26 mouse cellular contexts compared by ENCODE assay signal in genomic region chr7:123248166-123248565, GRCm38 (mm10). TPM values are rescaled to one million over a fixed set of nuclear protein-coding genes. Genes with fewer than 3 reads are reported as not detected.
DNase-seq lines count a peak whose midpoint lies in the region; ATAC-seq and TF ChIP-seq lines count a peak whose summit lies in the region.
"Had no signal": no experiment of that assay in that cellular context is flagged by ENCODE, and none has a peak within 500 bp of the region (broad histone marks: within the 10 kb centered on the region; RNA-seq: fewer than 3 reads in every experiment).

No protein-coding gene starts in this region.

- no peak overlapping the region for H3K9ac ChIP-seq in intestine, postnatal 0 days (ENCODE audit: low read depth, low read length)
- H3K9ac ChIP-seq in intestine, embryonic 16.5 days (ENCODE audit: low read depth, low read length): no peak overlapping the region
- H3K9ac ChIP-seq: embryonic facial prominence, embryonic 13.5 days; embryonic facial prominence, embryonic 15.5 days; forebrain, embryonic 12.5 days had no signal

- no peaks in the 10 kb centered on the region for H3K9me3 ChIP-seq in intestine, postnatal 0 days (ENCODE audit: control insufficient read depth)
- no peaks in the 10 kb centered on the region for H3K9me3 ChIP-seq in intestine, embryonic 16.5 days (ENCODE audit: control insufficient read depth, low read length)
- no peaks in the 10 kb centered on the region for H3K9me3 ChIP-seq in midbrain, embryonic 10.5 days (replicated peaks)
- H3K9me3 ChIP-seq: embryonic facial prominence, embryonic 13.5 days; embryonic facial prominence, embryonic 15.5 days; forebrain, embryonic 10.5 days; forebrain, embryonic 12.5 days; G1E had no signal

- 32% methylated on average over 2 of the region's 2 CpGs for WGBS in intestine, postnatal 0 days
- WGBS in intestine, embryonic 16.5 days: 29% methylated on average over 2 of the region's 2 CpGs
- WGBS in small intestine, adult 2 months: 25% methylated on average over 2 of the region's 2 CpGs
- 49% methylated on average over 2 of the region's 2 CpGs for WGBS in midbrain, embryonic 10.5 days

- H3K27me3 ChIP-seq in intestine, postnatal 0 days (replicated peaks; ENCODE audit: control insufficient read depth, insufficient read depth, low read length): no peaks in the 10 kb centered on the region
- no peaks in the 10 kb centered on the region for H3K27me3 ChIP-seq in intestine, embryonic 16.5 days (replicated peaks; ENCODE audit: control insufficient read depth, insufficient read depth, low read length)
- H3K27me3 ChIP-seq in small intestine, adult 2 months (ENCODE audit: control insufficient read depth, insufficient read depth, low read length): no peaks in the 10 kb centered on the region
- no peaks in the 10 kb centered on the region for H3K27me3 ChIP-seq in midbrain, embryonic 10.5 days (ENCODE audit: low read depth, poor library complexity, severe bottlenecking)
- H3K27me3 ChIP-seq: embryonic facial prominence, embryonic 13.5 days; embryonic facial prominence, embryonic 15.5 days; forebrain, embryonic 12.5 days; Patski had no signal

- no peak overlapping the region; the same call in 1 of the 2 replicates for H3K27ac ChIP-seq in intestine, postnatal 0 days (ENCODE audit: low read depth, low read length)
- no peak overlapping the region for H3K27ac ChIP-seq in intestine, embryonic 16.5 days (ENCODE audit: low read length)
- H3K27ac ChIP-seq in small intestine, adult 2 months (ENCODE audit: insufficient read depth, low read depth, low read length): peak overlapping the region; percentile 83
- H3K27ac ChIP-seq in midbrain, embryonic 10.5 days (replicated peaks): no peak overlapping the region
- H3K27ac ChIP-seq: embryonic facial prominence, embryonic 13.5 days; embryonic facial prominence, embryonic 15.5 days; forebrain, embryonic 10.5 days; forebrain, embryonic 12.5 days had no signal

- no peaks in the 10 kb centered on the region for H3K36me3 ChIP-seq in intestine, postnatal 0 days (ENCODE audit: control insufficient read depth, insufficient read depth)
- no peaks in the 10 kb centered on the region for H3K36me3 ChIP-seq in intestine, embryonic 16.5 days (ENCODE audit: control insufficient read depth, insufficient read depth, low read length)
- peaks cover 6% of the 10 kb centered on the region; the same call in 1 of the 2 replicates for H3K36me3 ChIP-seq in small intestine, adult 2 months (ENCODE audit: control insufficient read depth, insufficient read depth, low read length)
- H3K36me3 ChIP-seq in midbrain, embryonic 10.5 days: no peaks in the 10 kb centered on the region
- H3K36me3 ChIP-seq: embryonic facial prominence, embryonic 13.5 days; embryonic facial prominence, embryonic 15.5 days; forebrain, embryonic 10.5 days; forebrain, embryonic 12.5 days; G1E had no signal

- peak; percentile 53 for DNase-seq in 416B (ENCODE audit: low read depth)
- no peak for DNase-seq in midbrain, embryonic 10.5 days (ENCODE audit: low spot score)
- DNase-seq: adrenal gland, adult 2 months; adrenal gland, postnatal 10 days; adrenal gland, postnatal 25 days; cerebellum, adult 11 months; cerebellum, adult 18-20 months; cerebellum, adult 8-10 months; cerebellum, adult 9-11 months; cerebellum, postnatal 14 days; cerebellum, postnatal 36 days; embryo, embryonic 11 days had no signal

- peak; percentile 45 for ATAC-seq in intestine, postnatal 0 days
- no peak for ATAC-seq in intestine, embryonic 16.5 days
- ATAC-seq: activated CD4-positive, CD25-positive, alpha-beta regulatory T cell, adult 4 months; forebrain, embryonic 14.5 days; forebrain, embryonic 16.5 days; Patski had no signal

- TF ChIP-seq POLR2A in small intestine, adult 2 months (IDR thresholded peaks at IDR 0.05; ENCODE audit: low read depth, low read length): no peak

- H3K4me3 ChIP-seq in intestine, postnatal 0 days (ENCODE audit: low read depth, low read length): no peak overlapping the region
- H3K4me3 ChIP-seq in intestine, embryonic 16.5 days (ENCODE audit: low read length): no peak overlapping the region
- H3K4me3 ChIP-seq in small intestine, adult 2 months (ENCODE audit: low read depth, low read length): no peak overlapping the region
- no peak overlapping the region for H3K4me3 ChIP-seq in midbrain, embryonic 10.5 days
- H3K4me3 ChIP-seq: embryonic facial prominence, embryonic 13.5 days; embryonic facial prominence, embryonic 15.5 days; erythroblast, embryonic 14.5 days; forebrain, embryonic 10.5 days; forebrain, embryonic 12.5 days had no signal

- no peak for TF ChIP-seq CTCF in intestine, postnatal 0 days (IDR thresholded peaks at IDR 0.05; ENCODE audit: low read depth)
- no peak for TF ChIP-seq CTCF in small intestine, adult 2 months (IDR thresholded peaks at IDR 0.05; ENCODE audit: extremely low read depth, insufficient read length, insufficient replicate concordance, low read depth, low read length)

- peaks cover 4% of the 10 kb centered on the region; the same call in 1 of the 2 replicates for H3K4me1 ChIP-seq in intestine, postnatal 0 days (replicated peaks; ENCODE audit: control insufficient read depth, insufficient read depth, low read length)
- H3K4me1 ChIP-seq in intestine, embryonic 16.5 days (ENCODE audit: control insufficient read depth, insufficient read depth, low read length): peaks cover 5% of the 10 kb centered on the region
- peaks cover 32% of the 10 kb centered on the region; the same call in 1 of the 2 replicates for H3K4me1 ChIP-seq in small intestine, adult 2 months (ENCODE audit: control insufficient read depth, insufficient read depth, insufficient read length, low read length)
- H3K4me1 ChIP-seq in midbrain, embryonic 10.5 days: no peaks in the 10 kb centered on the region
- H3K4me1 ChIP-seq: embryonic facial prominence, embryonic 13.5 days; embryonic facial prominence, embryonic 15.5 days; forebrain, embryonic 10.5 days; forebrain, embryonic 12.5 days had no signal

- no peak overlapping the region for H3K4me2 ChIP-seq in intestine, postnatal 0 days (replicated peaks; ENCODE audit: low read depth)
- H3K4me2 ChIP-seq in intestine, embryonic 16.5 days (ENCODE audit: low read depth, low read length): no peak overlapping the region
- H3K4me2 ChIP-seq: embryonic facial prominence, embryonic 13.5 days; embryonic facial prominence, embryonic 15.5 days; forebrain, embryonic 12.5 days had no signal

RNA-seq across cellular contexts. Expression of gene Slc5a11, which starts 33.6 kb away (rescaled TPM):
- polyA plus RNA-seq in intestine, postnatal 0 days (2015; fragmentation: Nextera tagmentation; extraction: Ambion mirVana): 25.1 and 29.0 TPM in 2 replicates
- polyA plus RNA-seq in intestine, embryonic 16.5 days (2015; fragmentation: Nextera tagmentation; extraction: Ambion mirVana): 25.3 and 39.3 TPM in 2 replicates
- polyA plus RNA-seq in small intestine, adult 2 months (2012; rRNA removed): 61.4 and 204 TPM in 2 replicates
- 0.26 and 0.27 TPM in 2 replicates for polyA plus RNA-seq in midbrain, embryonic 10.5 days (2016; fragmentation: Nextera tagmentation; extraction: Ambion mirVana)
- polyA plus RNA-seq: adrenal gland, adult 2 months; embryonic facial prominence, embryonic 11.5 days; embryonic facial prominence, embryonic 13.5 days; erythroblast, embryonic 14.5 days; forebrain, embryonic 10.5 days; G1E; Patski had no signal

Comparison
In these comparisons a context has a peak if more than half of its experiments do, and no peak if none do; other contexts are left out.
1. RNA of gene Slc5a11, which starts 33.6 kb away (polyA plus RNA-seq): 61.4 to 204 TPM in small intestine, adult 2 months, 25.3 to 39.3 TPM in intestine, embryonic 16.5 days and 25.1 to 29.0 TPM in intestine, postnatal 0 days; 0.26 to 0.27 TPM in midbrain, embryonic 10.5 days; every median in the first group is over 10 times any median in the second.